Mouse (Mus musculus): Measurements from ENCODE around the gene Krt42.

GRCm38 (mm10) chr11:100313424-100313823 lies 43.8 kb upstream of the Krt42 start:
- TF ChIP-seq CTCF (IDR thresholded peaks at IDR 0.05; ENCODE audit: insufficient read depth, low read depth, low read length) = no peak
- TF ChIP-seq POLR2A (IDR thresholded peaks at IDR 0.05; ENCODE audit: insufficient read depth, low read depth, low read length) = no peak

Data from olfactory bulb, adult 2 months (tissue).